Mouse (Mus musculus): ENCODE results near the gene Rbak.
"Not testable (repeated sequence)": the region's sequence is repeated elsewhere in the genome, so short reads cannot be mapped to it uniquely, and the experiment has no call there.

Rbak gene

GRCm38 (mm10) chr5:143135042-143135441 lies 45.5 kb downstream of the Rbak start:
- DNase-seq (ENCODE audit: low spot score in 2 of 2), result no peak

DNA sequence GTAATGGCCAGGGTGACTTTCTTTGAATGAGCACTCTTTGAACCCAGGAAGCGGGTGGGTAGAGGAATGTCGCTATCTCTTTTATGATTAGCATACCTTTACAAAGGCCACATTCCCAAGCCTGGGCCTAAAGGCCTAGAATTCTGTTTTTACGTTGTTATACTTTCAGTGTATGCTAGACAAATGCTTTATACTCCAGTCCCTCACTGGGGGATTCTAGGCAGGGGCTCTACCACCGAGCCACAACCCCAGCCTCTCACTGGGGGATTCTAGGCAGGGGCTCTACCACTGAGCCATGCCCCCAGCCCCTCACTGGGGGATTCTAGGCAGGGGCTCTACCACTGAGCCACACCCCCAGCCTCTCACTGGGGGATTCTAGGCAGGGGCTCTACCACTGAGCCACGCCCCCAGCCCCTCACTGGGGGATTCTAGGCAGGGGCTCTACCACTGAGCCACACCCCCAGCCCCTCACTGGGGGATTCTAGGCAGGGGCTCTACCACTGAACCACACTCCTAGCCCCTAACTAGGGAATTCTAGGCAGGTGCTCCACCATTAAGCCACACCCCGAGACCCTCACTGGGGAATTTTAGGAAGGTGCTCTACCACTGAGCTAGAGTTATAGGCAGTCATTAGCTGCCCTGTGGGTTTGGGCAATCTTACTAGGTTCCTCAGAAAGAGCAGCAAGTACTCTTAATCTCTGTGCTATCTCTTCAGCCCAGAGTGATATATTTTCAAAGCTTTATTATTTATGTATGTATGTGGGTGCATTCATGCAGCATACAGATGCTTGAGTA lies 46.2 kb downstream of the Rbak start:
- DNase-seq (ENCODE audit: low spot score in 2 of 2), result not testable (repeated sequence)

DNA sequence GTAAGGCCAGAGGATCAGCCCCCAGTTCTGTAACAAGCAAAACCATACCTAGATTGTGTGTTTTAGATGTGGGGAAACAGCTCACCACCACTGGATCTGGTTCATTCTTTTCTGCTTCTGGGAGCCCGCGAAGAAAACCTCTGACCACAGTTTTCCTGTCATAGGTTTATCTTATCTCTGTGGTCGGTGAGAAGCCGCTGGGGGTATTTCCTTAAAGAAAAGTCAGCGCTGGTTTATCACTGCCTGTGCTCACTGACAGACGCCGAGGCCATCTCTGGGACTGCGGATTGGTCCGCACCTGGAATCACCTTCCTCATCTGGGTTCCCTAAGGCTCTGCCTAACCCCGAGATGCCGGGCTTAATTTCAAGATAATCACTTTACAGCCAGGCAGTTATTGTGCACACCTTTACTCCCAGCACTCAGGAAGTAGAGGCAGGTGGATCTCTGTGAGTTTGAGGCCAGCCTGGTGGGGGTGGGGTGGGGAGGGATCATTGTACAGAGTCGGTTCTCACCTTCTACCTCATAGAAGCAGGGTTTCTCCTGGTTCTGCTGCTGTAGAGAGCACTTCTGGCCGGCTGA lies 47.5 kb downstream of the Rbak start:
- DNase-seq (ENCODE audit: low spot score in 2 of 2), result no peak

DNA sequence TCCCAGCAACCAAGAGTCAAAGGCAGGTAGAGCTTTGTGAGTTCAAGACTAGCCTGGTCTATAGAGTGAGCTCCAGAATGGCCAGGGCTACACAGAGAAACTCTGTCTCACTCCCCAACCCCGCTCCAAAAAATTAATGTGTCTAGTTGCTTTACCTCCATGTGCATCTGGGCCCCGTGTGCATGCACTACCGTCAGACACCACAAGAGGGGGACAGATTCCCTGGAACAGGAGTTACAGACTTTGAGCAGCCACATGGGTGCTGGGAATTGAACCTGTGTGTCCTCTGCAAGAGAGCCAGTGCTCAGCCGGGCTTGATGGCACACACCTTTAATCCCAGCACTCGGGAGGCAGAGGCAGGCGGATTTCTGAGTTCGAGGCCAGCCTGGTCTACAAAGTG lies 50.2 kb downstream of the Rbak start:
- no peak for DNase-seq (ENCODE audit: low spot score in 2 of 2)

GRCm38 (mm10) chr5:143129101-143129500 lies 51.5 kb downstream of the Rbak start:
- DNase-seq (ENCODE audit: low spot score in 2 of 2), result no peak

- no peak for DNase-seq (ENCODE audit: low spot score in 2 of 2)
These were observed 52.7 kb downstream of the Rbak start for GRCm38 (mm10) chr5:143127837-143128236.

DNA sequence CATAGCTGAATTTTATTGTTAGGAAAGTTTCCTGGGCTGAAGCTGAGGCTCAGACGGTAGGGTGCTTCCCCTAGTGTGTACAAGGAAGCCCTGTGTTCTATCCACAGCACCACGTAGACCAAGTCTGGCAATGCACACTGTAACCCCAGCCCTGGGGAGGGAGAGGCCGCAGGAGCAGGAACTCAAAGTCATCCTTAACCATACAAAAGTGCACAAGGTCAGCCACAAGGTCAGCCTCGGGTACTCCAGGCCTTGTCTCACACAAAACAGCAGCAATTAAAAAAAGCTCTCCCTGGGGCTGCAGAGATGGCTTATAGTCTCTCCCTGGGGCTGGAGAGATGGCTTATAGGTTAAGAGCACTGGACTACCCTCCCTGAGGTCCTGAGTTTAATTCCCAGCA lies 53.7 kb downstream of the Rbak start:
- DNase-seq (ENCODE audit: low spot score in 2 of 2), result no peak

DNA sequence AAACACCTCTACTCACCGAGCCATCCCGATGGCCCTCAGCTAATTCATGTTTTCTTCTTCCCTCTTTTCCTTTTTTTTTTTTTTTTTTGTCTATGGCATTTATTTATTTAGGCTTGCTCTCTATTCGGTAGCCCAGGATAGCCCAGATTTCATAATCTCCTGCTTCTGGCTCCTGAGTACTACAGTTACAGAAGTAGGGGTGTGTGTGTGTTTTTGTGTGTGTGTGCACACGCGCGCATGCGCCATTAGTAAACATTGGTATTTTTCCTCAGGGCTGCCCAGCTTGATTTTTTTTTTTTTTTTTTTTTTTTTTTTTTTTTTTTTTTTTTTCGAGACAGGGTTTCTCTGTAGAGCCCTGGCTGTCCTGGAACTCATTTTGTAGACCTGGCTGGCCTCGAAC lies 54.5 kb downstream of the Rbak start:
- no peak for DNase-seq (ENCODE audit: low spot score in 2 of 2)

- DNase-seq (ENCODE audit: low spot score in 2 of 2), result no peak
These were observed 55.0 kb downstream of the Rbak start for GRCm38 (mm10) chr5:143125601-143126000.

GRCm38 (mm10) chr5:143124805-143125378 lies 55.7 kb downstream of the Rbak start:
- no peak for DNase-seq (ENCODE audit: low spot score in 2 of 2)

DNA sequence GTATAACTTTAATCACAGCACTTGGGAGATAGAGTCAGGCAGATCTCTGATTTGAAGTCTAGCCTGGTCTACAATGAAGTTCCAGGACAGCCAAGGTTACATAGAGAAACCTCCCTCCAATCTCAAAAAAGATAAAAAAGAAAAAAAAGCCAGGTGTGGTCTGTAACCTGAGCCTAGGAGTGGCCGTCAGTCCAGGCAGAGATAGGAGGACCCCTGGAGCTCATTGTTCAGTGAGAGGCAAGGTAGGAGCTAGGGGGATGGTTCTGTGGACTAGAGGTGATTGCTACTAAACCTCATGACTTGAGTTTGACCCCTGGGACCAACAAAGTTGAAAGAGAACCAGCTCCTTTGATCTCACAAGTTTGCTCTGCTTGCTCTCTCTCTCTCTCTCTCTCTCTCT lies 57.9 kb downstream of the Rbak start:
- no peak for DNase-seq (ENCODE audit: low spot score in 2 of 2)
